Mouse (Mus musculus) brain, embryonic 14.5 days (tissue): ENCODE data around the gene Chrm1. TPM values are rescaled to one million over a fixed set of nuclear protein-coding genes. Genes with fewer than 3 reads are reported as not detected.

ENCODE experiments used
- DNase-seq: peaks from one replicate; pipeline ENCODE4 v3.0.0-alpha.2; 2011; ENCODE audit warnings: low read depth
- CTCF ChIP-seq: fragments of 200-500 bp; IDR thresholded peaks from 2 replicates; pipeline ENCODE4 v1.5.1; 2012; ENCODE audit warnings: inconsistent platforms, mild to moderate bottlenecking, moderate library complexity, borderline replicate concordance; ENCODE audit not compliant: insufficient read depth, insufficient read length; ENCODE audit errors: extremely low read depth
- POLR2A ChIP-seq: fragments of 200-500 bp; IDR thresholded peaks from 2 replicates; pipeline ENCODE4 v1.6.1; 2012; ENCODE audit warnings: mild to moderate bottlenecking, inconsistent platforms, borderline replicate concordance; ENCODE audit not compliant: poor library complexity, insufficient read depth, insufficient read length, severe bottlenecking; ENCODE audit errors: extremely low read depth
- polyA plus RNA-seq: library from polyadenylated mRNA; depleted of rRNA; stranded (reverse); fragments of >200 nt; gene quantifications from 2 replicates; pipeline ENCODE4 v1.2.3, GENCODE M21; 2012

Chrm1 gene
- polyA plus RNA-seq, 1 experiment = 1.5 TPM

- TF ChIP-seq POLR2A (no peak), CTCF (no peak)
- DNase-seq = peak; percentile 73
Measured at GRCm38 (mm10) chr19:8661821-8662307, 1.7 kb upstream of the Chrm1 start.

GRCm38 (mm10) chr19:8662337-8662736 lies 1.3 kb upstream of the Chrm1 start:
- TF ChIP-seq POLR2A (no peak), CTCF (peak; percentile 63)
- DNase-seq = peak; percentile 83

DNA sequence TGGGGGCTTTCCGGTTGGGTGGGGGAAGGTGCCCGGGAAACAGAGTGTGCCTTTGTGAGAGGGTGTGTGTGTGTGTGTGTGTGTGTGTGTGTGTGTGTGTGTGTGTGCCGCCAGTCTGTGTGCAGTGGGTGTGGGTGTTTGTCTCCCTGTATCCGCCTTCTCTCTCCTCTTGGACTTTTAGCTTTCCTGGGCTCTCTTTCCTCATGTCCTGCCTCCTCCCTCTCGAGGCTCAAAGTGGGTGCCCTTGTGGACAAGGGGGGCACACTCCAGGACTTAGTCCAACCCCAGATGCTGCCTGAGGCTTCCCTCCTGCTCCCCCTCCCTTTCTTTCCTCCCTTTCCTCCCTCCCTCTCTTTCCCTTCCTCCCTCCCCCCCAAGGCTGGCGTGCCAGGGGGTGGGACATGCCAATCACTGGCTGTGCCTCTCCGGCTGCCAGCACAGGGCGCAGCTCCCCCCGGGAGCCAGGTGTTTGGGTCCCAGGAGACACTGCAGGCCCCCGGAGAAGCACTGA lies 377 bp downstream of the Chrm1 start:
- TF ChIP-seq CTCF = no peak
- TF ChIP-seq POLR2A = no peak
- DNase-seq = peak; percentile 56

- no peak for DNase-seq
- TF ChIP-seq POLR2A (no peak), CTCF (no peak)
Measured at GRCm38 (mm10) chr19:8664859-8665258, 1.3 kb downstream of the Chrm1 start.

- TF ChIP-seq POLR2A (no peak), CTCF (no peak)
- DNase-seq = no peak
Measured at GRCm38 (mm10) chr19:8665746-8666145, 2.2 kb downstream of the Chrm1 start.

DNA sequence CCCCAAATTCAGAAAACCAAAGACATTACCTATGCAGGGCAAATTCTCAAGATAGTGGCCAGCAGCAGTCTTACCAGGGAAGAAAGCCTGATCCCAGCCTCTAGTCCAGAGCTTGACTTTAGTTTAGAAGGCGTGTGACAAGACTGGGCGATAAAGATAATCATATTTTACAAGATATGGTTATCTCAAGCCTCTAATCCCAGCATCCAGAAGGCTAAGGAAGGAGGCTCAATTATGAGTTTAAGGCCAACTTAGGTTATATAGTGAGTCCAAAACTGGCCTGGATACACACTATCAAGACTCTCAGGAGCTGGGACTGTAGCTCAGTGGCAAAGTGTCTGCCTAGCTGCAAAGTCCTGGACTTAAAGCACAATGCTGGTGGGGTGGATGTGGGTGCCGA lies 9.3 kb downstream of the Chrm1 start:
- no peak for TF ChIP-seq CTCF
- no peak for TF ChIP-seq POLR2A
- no peak for DNase-seq

- no peak for DNase-seq
- TF ChIP-seq POLR2A = no peak
Measured at GRCm38 (mm10) chr19:8673336-8674063, 9.9 kb downstream of the Chrm1 start.

DNA sequence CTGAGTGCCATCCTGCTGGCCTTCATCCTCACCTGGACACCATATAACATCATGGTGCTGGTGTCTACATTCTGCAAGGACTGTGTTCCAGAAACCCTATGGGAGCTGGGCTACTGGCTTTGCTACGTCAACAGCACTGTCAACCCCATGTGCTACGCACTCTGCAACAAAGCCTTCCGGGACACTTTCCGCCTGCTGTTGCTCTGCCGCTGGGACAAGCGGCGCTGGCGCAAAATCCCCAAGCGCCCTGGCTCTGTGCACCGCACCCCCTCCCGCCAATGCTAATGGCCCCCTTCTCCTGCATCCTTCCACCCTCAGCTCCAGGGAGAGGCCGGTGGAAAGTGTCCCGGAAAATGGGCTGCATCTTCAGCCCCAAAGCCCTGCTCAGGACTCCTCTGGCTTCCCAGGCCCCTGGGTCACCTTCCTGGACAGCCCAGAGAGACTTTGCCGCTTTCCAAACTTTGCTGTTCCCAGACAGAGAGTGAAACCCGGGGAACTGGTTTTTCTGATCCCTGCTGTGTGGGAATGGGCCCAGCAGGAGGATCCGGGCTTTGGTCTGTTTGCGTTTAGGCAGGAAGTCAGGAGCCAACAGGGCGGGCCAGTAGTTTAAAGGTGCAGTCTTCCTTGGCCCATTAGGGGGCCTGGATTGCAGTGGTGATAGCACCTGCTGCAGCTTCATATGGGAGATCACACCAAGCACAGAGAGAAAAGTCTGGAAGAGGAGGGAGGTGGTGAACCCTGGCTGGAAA lies 15.6 kb downstream of the Chrm1 start:
- TF ChIP-seq CTCF (no peak), POLR2A (no peak)
- DNase-seq = no peak

- no peak for TF ChIP-seq POLR2A
- DNase-seq = no peak
Measured at GRCm38 (mm10) chr19:8681633-8682362, 18.2 kb downstream of the Chrm1 start.

- peak; percentile 95 for DNase-seq
- TF ChIP-seq POLR2A (no peak), CTCF (peak; percentile 74; the same call in 1 of the 2 replicates)
Measured at GRCm38 (mm10) chr19:8682996-8683395, 19.4 kb downstream of the Chrm1 start.

GRCm38 (mm10) chr19:8683627-8684026 lies 20.0 kb downstream of the Chrm1 start:
- no peak for DNase-seq

More at GRCm38 (mm10) chr19:8683627-8684026, 20.0 kb downstream of the Chrm1 start:
- TF ChIP-seq POLR2A = no peak
- TF ChIP-seq CTCF = no peak
